Mouse (Mus musculus) cerebellum, adult 8-10 months (tissue): ENCODE measurements around the gene Tmem74b.

Source experiments
- DNase-seq: peaks from one replicate; pipeline ENCODE4 v3.0.0; 2022

Gene Tmem74b

GRCm38 (mm10) chr2:151701231-151702145 is at the start of gene Tmem74b:
Gene Tmem74b, plus strand, starts transcription at chr2:151702008.
- DNase-seq, result peak; percentile 29

- DNase-seq, result no peak
Observed at GRCm38 (mm10) chr2:151652053-151652452, 49.8 kb upstream of the Tmem74b start.

- no peak for DNase-seq
Observed at GRCm38 (mm10) chr2:151668433-151668832, 33.4 kb upstream of the Tmem74b start, which contains the start of gene Rad21l. Gene Rad21l, minus strand, starts transcription at chr2:151668533.

GRCm38 (mm10) chr2:151670026-151670967 is 31.5 kb upstream of the Tmem74b start:
- DNase-seq, result no peak

GRCm38 (mm10) chr2:151670968-151671329 is 30.9 kb upstream of the Tmem74b start:
- DNase-seq, result no peak

GRCm38 (mm10) chr2:151676234-151676633 is 25.6 kb upstream of the Tmem74b start:
- peak; percentile 25 for DNase-seq

- no peak for DNase-seq
Observed at GRCm38 (mm10) chr2:151682357-151682756, 19.5 kb upstream of the Tmem74b start.

GRCm38 (mm10) chr2:151682976-151683375 is 18.8 kb upstream of the Tmem74b start:
- no peak for DNase-seq

GRCm38 (mm10) chr2:151702146-151702850 is 490 bp downstream of the Tmem74b start:
- DNase-seq, result peak; percentile 41

- peak; percentile 21 for DNase-seq
Observed at GRCm38 (mm10) chr2:151702851-151703190, 1.0 kb downstream of the Tmem74b start.

GRCm38 (mm10) chr2:151712647-151713046 is 10.8 kb downstream of the Tmem74b start:
- DNase-seq, result no peak

- DNase-seq, result no peak
Observed at GRCm38 (mm10) chr2:151715526-151715925, 13.7 kb downstream of the Tmem74b start.

GRCm38 (mm10) chr2:151716318-151717055 is 14.7 kb downstream of the Tmem74b start:
- no peak for DNase-seq

- DNase-seq, result no peak
Observed at GRCm38 (mm10) chr2:151724094-151724493, 22.3 kb downstream of the Tmem74b start.

- DNase-seq, result no peak
Observed at GRCm38 (mm10) chr2:151733151-151733865, 31.5 kb downstream of the Tmem74b start.

- no peak for DNase-seq
Observed at GRCm38 (mm10) chr2:151735422-151735821, 33.6 kb downstream of the Tmem74b start.

GRCm38 (mm10) chr2:151738460-151738859 is 36.7 kb downstream of the Tmem74b start:
- no peak for DNase-seq

GRCm38 (mm10) chr2:151739081-151739480 is 37.3 kb downstream of the Tmem74b start:
- DNase-seq, result no peak

GRCm38 (mm10) chr2:151739505-151739904 is 37.7 kb downstream of the Tmem74b start:
- DNase-seq, result no peak

GRCm38 (mm10) chr2:151740741-151741526 is 39.1 kb downstream of the Tmem74b start:
- peak; percentile 89 for DNase-seq

GRCm38 (mm10) chr2:151742084-151742483 is 40.3 kb downstream of the Tmem74b start:
- no peak for DNase-seq
